Mouse (Mus musculus): Measurements from ENCODE around the gene Sim1. TPM values are rescaled to one million over a fixed set of nuclear protein-coding genes. Genes with fewer than 3 reads are reported as not detected.
A peak's percentile ranks its signal among the peaks of the same experiment; 100 is the strongest.

Gene Sim1
- total and polyA plus RNA-seq, 3 experiments = not detected

GRCm38 (mm10) chr10:50901601-50902475, 7.3 kb downstream of the Sim1 start:
- no peak for DNase-seq

GRCm38 (mm10) chr10:50902741-50903715, 8.5 kb downstream of the Sim1 start:
- no peak for DNase-seq

- DNase-seq = no peak
These were observed 9.6 kb downstream of the Sim1 start for GRCm38 (mm10) chr10:50903846-50904763.

- no peak for DNase-seq
These were observed 10.5 kb downstream of the Sim1 start for GRCm38 (mm10) chr10:50904764-50905701.

- peak; percentile 2 for DNase-seq
These were observed 15.8 kb downstream of the Sim1 start for GRCm38 (mm10) chr10:50910400-50910799.

GRCm38 (mm10) chr10:50910861-50911410, 16.4 kb downstream of the Sim1 start:
- DNase-seq = no peak

- no peak for DNase-seq
These were observed 21.1 kb downstream of the Sim1 start for GRCm38 (mm10) chr10:50915607-50916006.

GRCm38 (mm10) chr10:50929281-50929680, 34.7 kb downstream of the Sim1 start:
- DNase-seq = no peak

- no peak for DNase-seq
These were observed 41.1 kb downstream of the Sim1 start for GRCm38 (mm10) chr10:50935673-50936072.

- DNase-seq = no peak
These were observed 79.1 kb downstream of the Sim1 start for GRCm38 (mm10) chr10:50973625-50974024.

- DNase-seq = no peak
These were observed 87.3 kb downstream of the Sim1 start for GRCm38 (mm10) chr10:50981849-50982248.

- no peak for DNase-seq
These were observed 89.1 kb downstream of the Sim1 start for GRCm38 (mm10) chr10:50983620-50984019.

- no peak for DNase-seq
These were observed 113.2 kb downstream of the Sim1 start for GRCm38 (mm10) chr10:51007798-51008197.

- DNase-seq = no peak
These were observed 117.0 kb downstream of the Sim1 start for GRCm38 (mm10) chr10:51011391-51012150.

- DNase-seq = no peak
These were observed 120.3 kb downstream of the Sim1 start for GRCm38 (mm10) chr10:51014901-51015300.

- no peak for DNase-seq
These were observed 120.8 kb downstream of the Sim1 start for GRCm38 (mm10) chr10:51015362-51015761.

- no peak for DNase-seq
These were observed 129.0 kb downstream of the Sim1 start for GRCm38 (mm10) chr10:51023308-51024279.
